Mouse (Mus musculus): Measurements from ENCODE around the gene Plxnc1. TPM values are rescaled to one million over a fixed set of nuclear protein-coding genes. Genes with fewer than 3 reads are reported as not detected.
A peak's percentile ranks its signal among the peaks of the same experiment; 100 is the strongest.

Plxnc1 gene
- 0.42 and 1.5 TPM in 2 replicates for polyA plus RNA-seq (2012; rRNA removed)

DNA sequence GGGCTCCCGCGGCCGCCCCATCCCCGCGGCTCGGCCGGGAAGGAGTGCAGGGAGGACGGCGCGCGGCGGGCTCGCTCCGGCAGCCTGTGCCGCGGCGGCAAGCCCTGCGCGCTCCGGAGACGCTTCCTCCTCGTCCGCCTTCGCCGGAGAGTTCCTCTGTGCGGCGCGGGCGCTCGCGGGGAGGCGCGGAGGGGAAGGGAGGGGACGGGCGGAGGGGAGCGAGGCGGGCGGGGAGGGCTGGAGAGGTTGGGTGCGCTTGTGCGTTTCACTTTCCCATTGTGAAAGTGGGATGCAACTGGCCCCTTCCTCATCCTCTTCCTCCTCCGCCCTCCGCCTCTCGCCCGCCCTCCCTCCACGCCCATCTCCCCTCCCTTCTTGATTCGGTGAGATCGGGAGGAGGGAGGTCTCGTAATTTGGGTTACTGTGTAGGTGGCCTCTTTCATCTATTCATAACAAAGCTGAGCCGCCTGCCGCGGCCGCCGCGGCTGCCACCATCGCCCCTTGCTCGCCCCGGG is at the start of gene Plxnc1:
Plxnc1 (minus strand) TSS at position 145 of the 515 bp plus-strand sequence.
- no peaks in the 10 kb centered on the region for H3K36me3 ChIP-seq (ENCODE audit: control insufficient read depth, insufficient read depth, low read length)
- WGBS: 1% methylated on average over 50 of the region's 57 CpGs
- no peaks in the 10 kb centered on the region for H3K4me1 ChIP-seq (ENCODE audit: control insufficient read depth, insufficient read depth, low read length)
- peak; percentile 26 for DNase-seq
- H3K27ac ChIP-seq (ENCODE audit: insufficient read depth, low read depth, low read length): no peak within 1 kb of the TSS
- TF ChIP-seq CTCF (conservative IDR thresholded peaks at IDR 0.05; ENCODE audit: insufficient read depth, insufficient read length, low read depth, low read length): no peak
- no peak for TF ChIP-seq POLR2A (IDR thresholded peaks at IDR 0.05; ENCODE audit: low read depth, low read length)
- peak within 1 kb of the TSS; percentile 61 for H3K4me3 ChIP-seq (ENCODE audit: insufficient read depth, low read depth, low read length)
- H3K27me3 ChIP-seq (replicated peaks; ENCODE audit: control insufficient read depth, insufficient read depth, low read length): peaks cover 7% of the 10 kb centered on the region

DNA sequence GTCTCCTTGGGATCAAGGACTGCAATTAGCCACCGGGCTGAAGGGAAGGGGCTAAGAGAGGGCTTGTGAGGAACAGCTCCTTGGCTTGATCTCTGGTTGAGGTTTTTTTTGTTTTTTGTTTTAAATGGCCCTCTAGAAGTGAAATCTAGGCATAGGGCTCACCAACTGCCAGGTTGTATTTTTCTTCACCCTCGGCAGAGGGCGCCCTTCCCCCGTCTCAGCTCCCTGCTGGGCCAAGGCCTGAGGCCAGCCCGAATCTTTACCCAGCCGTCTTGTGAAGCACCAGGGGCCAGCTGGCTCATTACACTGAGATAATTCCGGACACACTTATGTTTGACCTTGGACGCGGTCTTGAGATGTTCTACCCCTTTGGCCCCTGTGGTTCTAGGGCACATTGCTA is 47.5 kb upstream of the Plxnc1 start:
- H3K4me3 ChIP-seq (ENCODE audit: insufficient read depth, low read depth, low read length): no peak overlapping the region

DNA sequence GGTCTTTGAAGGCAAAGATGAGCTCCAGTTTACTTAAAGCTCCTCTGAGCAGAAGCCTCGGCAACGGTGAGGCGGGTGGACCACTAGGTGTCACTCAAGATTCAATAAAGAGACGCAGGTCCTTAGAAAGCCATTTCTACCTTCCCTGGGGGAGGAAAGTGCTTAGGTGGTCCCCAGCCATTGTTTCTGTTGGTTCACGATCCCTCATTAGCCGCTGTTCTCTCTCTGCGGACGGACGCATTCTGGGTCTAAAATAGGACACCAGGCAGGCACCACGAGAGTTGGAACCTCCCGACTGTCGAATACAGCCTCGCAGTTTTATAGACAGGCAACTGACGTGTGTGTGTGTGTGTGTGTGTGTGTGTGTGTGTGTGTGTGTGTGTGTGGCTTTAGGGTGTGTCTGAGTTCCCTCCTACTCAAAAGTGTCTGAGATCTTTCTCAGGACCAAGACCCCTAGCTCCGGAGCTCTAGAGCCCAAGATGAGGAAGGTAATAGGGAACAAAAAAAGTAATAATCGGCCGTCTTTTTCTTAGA is 47.0 kb upstream of the Plxnc1 start:
- H3K4me1 ChIP-seq (ENCODE audit: control insufficient read depth, insufficient read depth, low read length): no peaks in the 10 kb centered on the region; the same call in 1 of the 2 replicates
- peak; percentile 82 for DNase-seq
- WGBS: 6% methylated on average over 17 of the region's 17 CpGs
- H3K36me3 ChIP-seq (ENCODE audit: control insufficient read depth, insufficient read depth, low read length): no peaks in the 10 kb centered on the region
- H3K4me3 ChIP-seq (ENCODE audit: insufficient read depth, low read depth, low read length): peak overlapping the region; percentile 17; the same call in 1 of the 2 replicates
- no peak overlapping the region for H3K27ac ChIP-seq (ENCODE audit: insufficient read depth, low read depth, low read length)
- H3K27me3 ChIP-seq (replicated peaks; ENCODE audit: control insufficient read depth, insufficient read depth, low read length): no peaks in the 10 kb centered on the region
- TF ChIP-seq CTCF (conservative IDR thresholded peaks at IDR 0.05; ENCODE audit: insufficient read depth, insufficient read length, low read depth, low read length) (peak; percentile 74), POLR2A (IDR thresholded peaks at IDR 0.05; ENCODE audit: low read depth, low read length) (no peak)

More for the DNA sequence above, 47.5 kb upstream of the Plxnc1 start:
- Histone ChIP-seq H3K36me3 (ENCODE audit: control insufficient read depth, insufficient read depth, low read length) (no peaks in the 10 kb centered on the region), H3K27me3 (replicated peaks; ENCODE audit: control insufficient read depth, insufficient read depth, low read length) (no peaks in the 10 kb centered on the region), H3K4me1 (ENCODE audit: control insufficient read depth, insufficient read depth, low read length) (no peaks in the 10 kb centered on the region; the same call in 1 of the 2 replicates), H3K27ac (ENCODE audit: insufficient read depth, low read depth, low read length) (no peak overlapping the region)
- WGBS: 11% methylated on average over 9 of the region's 9 CpGs
- DNase-seq: peak; percentile 86
- no peak for TF ChIP-seq POLR2A (IDR thresholded peaks at IDR 0.05; ENCODE audit: low read depth, low read length)
- TF ChIP-seq CTCF (conservative IDR thresholded peaks at IDR 0.05; ENCODE audit: insufficient read depth, insufficient read length, low read depth, low read length): peak; percentile 81

DNA sequence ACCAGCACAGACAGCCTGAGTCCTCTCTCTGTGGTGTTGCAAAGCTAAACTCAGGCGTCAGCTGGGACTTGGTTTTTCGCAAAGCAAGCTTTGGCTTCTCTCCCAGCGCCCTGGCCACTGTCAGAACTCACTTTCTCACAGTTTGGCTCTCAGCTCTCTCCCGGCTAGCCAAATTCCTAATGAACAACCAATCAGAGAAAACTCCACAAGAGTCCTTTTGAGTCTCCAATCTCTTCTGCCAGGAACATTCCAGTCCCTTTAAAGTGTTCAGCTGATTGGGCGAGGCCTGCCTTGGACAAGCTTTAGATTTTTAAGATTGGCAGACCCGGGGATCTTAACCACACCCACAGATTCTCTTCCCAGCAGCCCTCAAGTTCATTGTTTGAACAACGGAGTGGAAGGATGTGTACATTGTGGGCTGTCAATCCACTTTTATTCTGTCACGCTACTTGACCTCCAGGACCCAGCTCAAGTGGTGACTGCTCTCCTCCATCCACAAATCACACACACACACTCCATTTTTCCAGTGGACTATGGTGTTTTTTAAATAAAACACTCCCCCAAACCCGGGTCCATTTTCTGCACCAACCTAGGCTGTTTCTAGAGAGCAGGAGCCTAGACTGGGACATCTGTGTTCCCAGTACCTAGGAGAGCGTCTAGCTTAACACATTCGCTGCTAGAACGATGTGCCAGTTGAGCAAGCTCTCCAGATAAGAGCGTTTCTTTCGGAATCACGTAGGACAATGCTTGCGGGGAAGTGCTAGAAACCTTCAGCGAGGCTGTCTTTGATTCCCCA is 46.3 kb upstream of the Plxnc1 start:
- Histone ChIP-seq H3K36me3 (ENCODE audit: control insufficient read depth, insufficient read depth, low read length) (no peaks in the 10 kb centered on the region), H3K4me1 (ENCODE audit: control insufficient read depth, insufficient read depth, low read length) (no peaks in the 10 kb centered on the region; the same call in 1 of the 2 replicates), H3K4me3 (ENCODE audit: insufficient read depth, low read depth, low read length) (no peak overlapping the region), H3K27ac (ENCODE audit: insufficient read depth, low read depth, low read length) (no peak overlapping the region; the same call in 1 of the 2 replicates), H3K27me3 (replicated peaks; ENCODE audit: control insufficient read depth, insufficient read depth, low read length) (no peaks in the 10 kb centered on the region)
- DNase-seq: peak; percentile 88
- TF ChIP-seq POLR2A (IDR thresholded peaks at IDR 0.05; ENCODE audit: low read depth, low read length) (no peak), CTCF (conservative IDR thresholded peaks at IDR 0.05; ENCODE audit: insufficient read depth, insufficient read length, low read depth, low read length) (no peak)
- WGBS: 21% methylated on average over 17 of the region's 17 CpGs

DNA sequence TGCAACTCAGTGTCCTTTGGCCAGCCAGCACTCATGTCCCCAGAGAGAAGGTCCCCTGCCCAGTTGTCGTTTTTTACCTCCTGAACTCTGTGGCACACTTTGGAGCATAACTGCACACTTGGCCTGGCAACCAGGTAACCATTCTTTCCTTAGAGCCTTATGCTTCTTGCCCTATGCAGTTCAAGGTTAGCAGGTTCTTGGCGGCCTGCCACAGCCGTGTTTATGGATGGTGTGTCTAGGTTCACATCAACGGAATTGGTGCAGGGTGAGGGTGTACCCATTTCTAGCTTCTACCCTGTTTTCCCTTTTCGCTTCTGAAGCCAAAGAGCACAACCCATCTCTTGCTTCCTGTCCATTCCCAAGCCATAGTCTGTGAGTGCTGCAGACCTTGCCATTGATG is 44.7 kb upstream of the Plxnc1 start:
- TF ChIP-seq CTCF (conservative IDR thresholded peaks at IDR 0.05; ENCODE audit: insufficient read depth, insufficient read length, low read depth, low read length) (no peak), POLR2A (IDR thresholded peaks at IDR 0.05; ENCODE audit: low read depth, low read length) (no peak)
- DNase-seq: peak; percentile 18
- H3K27me3 ChIP-seq (replicated peaks; ENCODE audit: control insufficient read depth, insufficient read depth, low read length): no peaks in the 10 kb centered on the region
- WGBS: 68% methylated on average over 5 of the region's 5 CpGs
- H3K4me1 ChIP-seq (ENCODE audit: control insufficient read depth, insufficient read depth, low read length): no peaks in the 10 kb centered on the region; the same call in 1 of the 2 replicates
- no peak overlapping the region for H3K4me3 ChIP-seq (ENCODE audit: insufficient read depth, low read depth, low read length)
- H3K36me3 ChIP-seq (ENCODE audit: control insufficient read depth, insufficient read depth, low read length): no peaks in the 10 kb centered on the region
- no peak overlapping the region for H3K27ac ChIP-seq (ENCODE audit: insufficient read depth, low read depth, low read length)

DNA sequence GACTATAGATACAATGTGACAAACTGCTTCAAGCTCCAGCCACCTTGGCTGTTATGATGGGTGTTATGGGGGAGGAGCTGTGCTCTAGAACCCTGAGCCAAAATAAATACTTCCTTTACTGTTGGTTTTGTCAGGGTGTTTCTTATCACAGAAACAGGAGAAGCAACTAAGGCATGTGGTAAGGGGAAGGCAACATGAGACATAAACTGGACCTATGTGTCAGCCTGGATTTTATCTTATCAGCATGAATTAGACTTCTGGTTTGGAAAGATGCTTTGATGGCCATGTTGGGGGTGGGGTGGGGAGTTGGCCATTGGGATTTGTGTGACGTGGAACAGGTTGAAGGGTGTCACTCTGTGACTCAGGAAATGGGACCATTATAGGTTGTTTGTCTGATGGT is 40.5 kb upstream of the Plxnc1 start:
- H3K4me1 ChIP-seq (ENCODE audit: control insufficient read depth, insufficient read depth, low read length): no peaks in the 10 kb centered on the region
- H3K27me3 ChIP-seq (replicated peaks; ENCODE audit: control insufficient read depth, insufficient read depth, low read length): no peaks in the 10 kb centered on the region
- DNase-seq: no peak
- no peak for TF ChIP-seq POLR2A (IDR thresholded peaks at IDR 0.05; ENCODE audit: low read depth, low read length)
- no peak for TF ChIP-seq CTCF (conservative IDR thresholded peaks at IDR 0.05; ENCODE audit: insufficient read depth, insufficient read length, low read depth, low read length)
- H3K4me3 ChIP-seq (ENCODE audit: insufficient read depth, low read depth, low read length): no peak overlapping the region
- H3K27ac ChIP-seq (ENCODE audit: insufficient read depth, low read depth, low read length): no peak overlapping the region
- H3K36me3 ChIP-seq (ENCODE audit: control insufficient read depth, insufficient read depth, low read length): no peaks in the 10 kb centered on the region
- WGBS: 71% methylated on average over 1 of the region's 1 CpGs

DNA sequence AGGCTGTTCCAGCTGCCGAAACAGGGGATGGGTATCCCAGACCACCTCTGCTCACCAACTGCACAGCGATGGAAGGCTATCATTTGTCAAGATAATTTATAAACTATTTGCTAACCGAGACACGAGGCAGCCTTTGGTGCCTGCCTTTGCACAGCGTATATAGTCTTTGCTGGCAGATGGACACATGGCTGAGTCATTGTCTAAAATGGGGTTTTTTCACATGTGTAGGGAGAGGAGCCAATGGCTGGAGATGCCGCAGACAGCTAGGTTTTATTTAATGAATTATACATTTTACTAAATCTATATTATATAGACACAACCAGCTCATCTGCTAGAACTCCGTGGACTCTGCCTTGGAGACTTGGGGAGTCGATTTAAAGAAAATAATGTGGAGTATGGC is 37.9 kb upstream of the Plxnc1 start:
- 77% methylated on average over 8 of the region's 8 CpGs for WGBS
- Histone ChIP-seq H3K36me3 (ENCODE audit: control insufficient read depth, insufficient read depth, low read length) (no peaks in the 10 kb centered on the region), H3K27ac (ENCODE audit: insufficient read depth, low read depth, low read length) (no peak overlapping the region), H3K4me3 (ENCODE audit: insufficient read depth, low read depth, low read length) (no peak overlapping the region), H3K4me1 (ENCODE audit: control insufficient read depth, insufficient read depth, low read length) (no peaks in the 10 kb centered on the region), H3K27me3 (replicated peaks; ENCODE audit: control insufficient read depth, insufficient read depth, low read length) (no peaks in the 10 kb centered on the region)
- TF ChIP-seq CTCF (conservative IDR thresholded peaks at IDR 0.05; ENCODE audit: insufficient read depth, insufficient read length, low read depth, low read length): no peak
- no peak for TF ChIP-seq POLR2A (IDR thresholded peaks at IDR 0.05; ENCODE audit: low read depth, low read length)
- DNase-seq: no peak

Measured in kidney, adult 2 months (tissue).